ENCODE assay signal across 7 mouse cellular contexts in the genomic region with DNA sequence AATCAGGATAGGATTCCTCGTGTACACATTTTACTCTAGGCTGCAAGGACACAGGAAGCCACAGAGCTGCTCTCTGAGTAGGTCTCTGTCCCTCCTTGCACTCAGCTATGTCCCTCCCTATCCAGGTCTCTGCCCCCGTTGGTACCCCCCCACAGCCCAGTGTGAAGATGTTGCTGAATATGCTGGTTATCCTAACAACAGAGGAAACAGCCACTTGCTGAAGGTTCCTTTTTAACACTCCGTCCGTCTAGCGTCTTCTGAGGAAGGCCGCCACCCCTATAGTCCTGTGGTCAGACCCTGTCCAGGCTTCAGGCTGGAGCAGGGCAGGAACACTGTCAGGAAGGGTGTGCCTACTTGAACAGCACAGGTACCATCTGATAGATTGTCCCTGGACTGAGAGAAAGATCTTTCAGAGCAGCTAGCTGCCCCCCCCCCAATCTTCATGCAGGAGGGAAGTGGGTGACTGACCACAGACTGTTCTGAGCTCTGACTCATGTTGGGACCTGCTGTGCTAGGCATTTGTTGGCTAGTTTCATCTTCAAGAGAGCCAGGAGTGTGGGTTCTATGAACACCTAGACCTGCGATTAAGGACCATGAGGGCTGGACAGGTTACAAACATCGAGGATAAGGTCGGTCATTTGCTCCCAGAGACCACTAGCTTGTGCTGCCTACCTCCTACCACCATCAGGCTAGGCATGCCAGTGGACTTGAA. TPM values are rescaled to one million over a fixed set of nuclear protein-coding genes. Genes with fewer than 3 reads are reported as not detected.
DNase-seq lines count a peak whose midpoint lies in the region; ATAC-seq and TF ChIP-seq lines count a peak whose summit lies in the region.

No protein-coding gene starts in this region.

- DNase-seq in midbrain, postnatal 0 days (ENCODE audit: low spot score) = no peak
- DNase-seq in intestine, embryonic 14.5 days (ENCODE audit: low spot score) = no peak
- DNase-seq in splenic B cell, adult 2 months (ENCODE audit: low read depth, low spot score) = peak; percentile 65
- DNase-seq in ovary, adult 18-20 months (ENCODE audit: low spot score) = no peak
- DNase-seq in adrenal gland, postnatal 36 days = no peak

- TF ChIP-seq POLR2A in cortical plate, adult 2 months (IDR thresholded peaks at IDR 0.05; ENCODE audit: extremely low read depth, insufficient read depth, low read length) = no peak

- H3K9me3 ChIP-seq in midbrain, postnatal 0 days (ENCODE audit: low read length) = no peaks in the 10 kb centered on the region
- no peaks in the 10 kb centered on the region for H3K9me3 ChIP-seq in midbrain, embryonic 15.5 days
- no peaks in the 10 kb centered on the region for H3K9me3 ChIP-seq in intestine, embryonic 14.5 days (ENCODE audit: control insufficient read depth, low read length)

- H3K27me3 ChIP-seq in midbrain, postnatal 0 days (ENCODE audit: insufficient read depth, low read length) = no peaks in the 10 kb centered on the region
- no peaks in the 10 kb centered on the region for H3K27me3 ChIP-seq in midbrain, embryonic 15.5 days (replicated peaks)
- no peaks in the 10 kb centered on the region for H3K27me3 ChIP-seq in intestine, embryonic 14.5 days (replicated peaks; ENCODE audit: control insufficient read depth, insufficient read depth, low read length)
- H3K27me3 ChIP-seq in splenic B cell, adult 2 months (ENCODE audit: control insufficient read depth, insufficient read depth, low read length, poor library complexity, severe bottlenecking) = no peaks in the 10 kb centered on the region

- no peak overlapping the region for H3K4me3 ChIP-seq in midbrain, postnatal 0 days (ENCODE audit: low read depth, low read length)
- no peak overlapping the region for H3K4me3 ChIP-seq in midbrain, embryonic 15.5 days
- H3K4me3 ChIP-seq in cortical plate, adult 2 months (ENCODE audit: insufficient read depth, low read length) = peak overlapping the region; percentile 31
- no peak overlapping the region for H3K4me3 ChIP-seq in intestine, embryonic 14.5 days (ENCODE audit: low read depth, low read length)

- no peaks in the 10 kb centered on the region for H3K36me3 ChIP-seq in midbrain, postnatal 0 days (ENCODE audit: insufficient read depth, low read length)
- H3K36me3 ChIP-seq in midbrain, embryonic 15.5 days (replicated peaks) = no peaks in the 10 kb centered on the region
- no peaks in the 10 kb centered on the region for H3K36me3 ChIP-seq in intestine, embryonic 14.5 days (ENCODE audit: control insufficient read depth, insufficient read depth, low read length)
- H3K36me3 ChIP-seq in splenic B cell, adult 2 months (ENCODE audit: control insufficient read depth, insufficient read depth, low read length, poor library complexity, severe bottlenecking) = no peaks in the 10 kb centered on the region

- peak overlapping the region; percentile 4; the same call in 1 of the 2 replicates for H3K4me2 ChIP-seq in midbrain, postnatal 0 days (ENCODE audit: low read depth, low read length, poor library complexity, severe bottlenecking)
- H3K4me2 ChIP-seq in midbrain, embryonic 15.5 days = no peak overlapping the region
- peak overlapping the region; percentile 25 for H3K4me2 ChIP-seq in intestine, embryonic 14.5 days (ENCODE audit: low read length)

- WGBS in midbrain, postnatal 0 days = 88% methylated on average over 9 of the region's 9 CpGs
- WGBS in midbrain, embryonic 15.5 days = 84% methylated on average over 9 of the region's 9 CpGs
- WGBS in intestine, embryonic 14.5 days = 87% methylated on average over 9 of the region's 9 CpGs

- H3K4me1 ChIP-seq in midbrain, postnatal 0 days (ENCODE audit: insufficient read depth, low read length) = no peaks in the 10 kb centered on the region
- no peaks in the 10 kb centered on the region for H3K4me1 ChIP-seq in midbrain, embryonic 15.5 days
- peaks cover 3% of the 10 kb centered on the region for H3K4me1 ChIP-seq in cortical plate, adult 2 months (ENCODE audit: control insufficient read depth, insufficient read depth, low read length)
- no peaks in the 10 kb centered on the region for H3K4me1 ChIP-seq in intestine, embryonic 14.5 days (replicated peaks; ENCODE audit: control insufficient read depth, insufficient read depth, low read length)

- no peak for ATAC-seq in midbrain, postnatal 0 days (ENCODE audit: low FRiP score)
- no peak for ATAC-seq in midbrain, embryonic 15.5 days (replicated peaks)
- ATAC-seq in intestine, embryonic 14.5 days (replicated peaks; ENCODE audit: low FRiP score, low TSS enrichment, low read depth) = no peak

- no peak overlapping the region for H3K27ac ChIP-seq in midbrain, postnatal 0 days (ENCODE audit: low read depth, low read length)
- H3K27ac ChIP-seq in midbrain, embryonic 15.5 days = no peak overlapping the region
- H3K27ac ChIP-seq in cortical plate, adult 2 months (ENCODE audit: insufficient read depth, low read length) = 0 out of 2 replicates have a peak overlapping the region, but pooled peaks have one; percentile 48
- H3K27ac ChIP-seq in intestine, embryonic 14.5 days (ENCODE audit: low read depth) = no peak overlapping the region

- no peak overlapping the region for H3K9ac ChIP-seq in midbrain, postnatal 0 days (replicated peaks; ENCODE audit: low read length, poor library complexity, severe bottlenecking)
- no peak overlapping the region for H3K9ac ChIP-seq in midbrain, embryonic 15.5 days
- H3K9ac ChIP-seq in intestine, embryonic 14.5 days (ENCODE audit: low read length) = no peak overlapping the region

- TF ChIP-seq CTCF in midbrain, postnatal 0 days (IDR thresholded peaks at IDR 0.05) = no peak
- no peak for TF ChIP-seq CTCF in cortical plate, adult 2 months (IDR thresholded peaks at IDR 0.05; ENCODE audit: extremely low read depth, insufficient read depth, low read length)

RNA-seq across cellular contexts. Expression of a gene that starts 1.2 kb away (rescaled TPM):
- 6.4 and 9.8 TPM in 2 replicates for total RNA-seq in midbrain, postnatal 0 days (2014; rRNA removed)
- polyA plus RNA-seq in midbrain, postnatal 0 days (2015; fragmentation: Nextera tagmentation; extraction: Ambion mirVana) = 2.6 and 3.1 TPM in 2 replicates
- 4.8 and 5.4 TPM in 2 replicates for polyA plus RNA-seq in midbrain, embryonic 15.5 days (2015; fragmentation: Nextera tagmentation; extraction: Ambion mirVana)
- 18.2 and 18.3 TPM in 2 replicates for polyA plus RNA-seq in cortical plate, adult 2 months (2012; rRNA removed)
- 5.3 and 8.2 TPM in 2 replicates for polyA plus RNA-seq in intestine, embryonic 14.5 days (2014; fragmentation: Nextera tagmentation; extraction: Ambion mirVana)
- 10 to 100 TPM; 16.9 to 22.2 TPM for total RNA-seq in adrenal gland, postnatal 36 days (2021)

RNA-seq across cellular contexts. Expression of a gene that starts 47.6 kb away (rescaled TPM):
- 51.4 and 55.4 TPM in 2 replicates for total RNA-seq in midbrain, postnatal 0 days (2014; rRNA removed)
- 43.9 and 45.7 TPM in 2 replicates for polyA plus RNA-seq in midbrain, postnatal 0 days (2015; fragmentation: Nextera tagmentation; extraction: Ambion mirVana)
- 22.1 and 24.4 TPM in 2 replicates for polyA plus RNA-seq in midbrain, embryonic 15.5 days (2015; fragmentation: Nextera tagmentation; extraction: Ambion mirVana)
- 293 and 323 TPM in 2 replicates for polyA plus RNA-seq in cortical plate, adult 2 months (2012; rRNA removed)
- 10.5 and 11.2 TPM in 2 replicates for polyA plus RNA-seq in intestine, embryonic 14.5 days (2014; fragmentation: Nextera tagmentation; extraction: Ambion mirVana)
- total RNA-seq in adrenal gland, postnatal 36 days (2021) = 1 to 10 TPM in 1 of 2 experiments, under 1 TPM in 1; 0.23 to 1.1 TPM
